ENCODE assay signal across 8 mouse cellular contexts in the genomic region with DNA sequence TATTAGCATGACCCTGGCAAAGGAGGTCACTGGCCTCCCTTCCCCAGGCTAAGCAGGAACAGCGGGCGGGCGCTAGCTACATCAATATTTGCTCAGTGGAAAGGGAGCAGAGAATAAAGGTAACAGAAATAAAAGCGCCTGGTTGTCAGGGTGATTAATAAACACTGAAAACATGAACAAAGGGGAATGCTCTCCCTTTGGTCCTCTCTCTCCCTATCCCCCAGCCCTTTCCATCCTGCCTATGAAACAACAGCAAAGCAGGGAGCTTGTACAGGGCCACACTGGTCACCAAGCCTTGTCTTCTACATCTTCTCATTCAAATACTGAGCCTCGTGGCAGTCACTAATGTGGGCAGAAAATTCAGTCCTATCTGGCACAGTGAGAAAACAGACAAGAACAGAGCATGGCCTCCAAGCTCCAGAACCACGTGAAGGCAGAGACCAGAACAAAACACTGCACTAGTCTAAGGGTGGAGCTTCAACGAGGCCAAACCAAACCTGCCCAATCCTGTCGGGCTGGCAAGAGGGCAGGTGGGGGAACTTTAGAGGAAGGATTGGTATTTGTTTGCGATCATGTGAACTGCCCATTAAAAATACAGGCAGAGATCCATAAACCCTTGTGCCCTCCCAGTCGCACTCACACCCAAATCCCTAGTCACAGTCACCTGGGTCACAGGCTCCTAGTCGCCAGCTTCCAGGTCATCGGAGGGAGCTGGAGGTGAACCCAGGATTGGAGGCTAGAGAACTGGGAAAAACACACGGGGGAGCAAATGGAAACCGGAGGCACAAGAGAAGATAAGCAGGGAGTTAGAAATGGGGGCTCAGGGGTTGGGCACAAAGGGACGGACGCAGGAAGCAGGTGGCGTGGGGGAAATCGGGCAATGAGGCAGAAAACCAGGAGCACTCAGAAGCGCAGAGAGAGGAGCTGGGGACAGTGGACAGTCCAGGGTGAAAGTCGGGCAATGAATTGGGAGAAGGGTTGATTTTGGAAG. TPM values are rescaled to one million over a fixed set of nuclear protein-coding genes. Genes with fewer than 3 reads are reported as not detected.
DNase-seq lines count a peak whose midpoint lies in the region; ATAC-seq and TF ChIP-seq lines count a peak whose summit lies in the region.

No protein-coding gene starts in this region.

- peak overlapping the region; percentile 61 for H3K4me3 ChIP-seq in embryonic facial prominence, embryonic 13.5 days
- peak overlapping the region; percentile 56 for H3K4me3 ChIP-seq in hindbrain, embryonic 13.5 days
- H3K4me3 ChIP-seq in midbrain, embryonic 10.5 days, result peak overlapping the region; percentile 65
- peak overlapping the region; percentile 53 for H3K4me3 ChIP-seq in stomach, postnatal 0 days (ENCODE audit: low read depth, low read length)

- ATAC-seq in embryonic facial prominence, embryonic 13.5 days (ENCODE audit: insufficient number of reproducible peaks, insufficient read depth, low FRiP score, low TSS enrichment, low read depth), result no peak
- peak; percentile 41 for ATAC-seq in hindbrain, embryonic 13.5 days (ENCODE audit: low FRiP score)
- peak; percentile 76 for ATAC-seq in stomach, postnatal 0 days (ENCODE audit: low FRiP score, low TSS enrichment)

- peak overlapping the region; percentile 84 for H3K4me2 ChIP-seq in embryonic facial prominence, embryonic 13.5 days
- H3K4me2 ChIP-seq in hindbrain, embryonic 13.5 days, result peak overlapping the region; percentile 80
- H3K4me2 ChIP-seq in stomach, postnatal 0 days (replicated peaks; ENCODE audit: low read depth), result peak overlapping the region; percentile 86

- no peak for TF ChIP-seq CTCF in stomach, postnatal 0 days (IDR thresholded peaks at IDR 0.05; ENCODE audit: low read depth)

- H3K27ac ChIP-seq in embryonic facial prominence, embryonic 13.5 days, result peak overlapping the region; percentile 88
- H3K27ac ChIP-seq in hindbrain, embryonic 13.5 days, result peak overlapping the region; percentile 94
- H3K27ac ChIP-seq in midbrain, embryonic 10.5 days (replicated peaks), result peak overlapping the region; percentile 94
- H3K27ac ChIP-seq in stomach, postnatal 0 days (replicated peaks), result peak overlapping the region; percentile 97

- DNase-seq in layer of hippocampus, adult 11-12 months (ENCODE audit: low spot score), result peak; percentile 44
- DNase-seq in layer of hippocampus, adult 9-11 months, result no peak
- DNase-seq in adrenal gland, postnatal 25 days, result peak; percentile 23
- peak; percentile 26 for DNase-seq in left cerebral cortex, postnatal 4 days
- peak; percentile 61 for DNase-seq in midbrain, embryonic 10.5 days (ENCODE audit: low spot score)
- peak; percentile 82 for DNase-seq in stomach, postnatal 0 days (ENCODE audit: low spot score)

- no peaks in the 10 kb centered on the region for H3K36me3 ChIP-seq in embryonic facial prominence, embryonic 13.5 days
- H3K36me3 ChIP-seq in hindbrain, embryonic 13.5 days, result no peaks in the 10 kb centered on the region
- no peaks in the 10 kb centered on the region for H3K36me3 ChIP-seq in midbrain, embryonic 10.5 days
- no peaks in the 10 kb centered on the region for H3K36me3 ChIP-seq in stomach, postnatal 0 days (ENCODE audit: control insufficient read depth, insufficient read depth, low read length)

- H3K9me3 ChIP-seq in embryonic facial prominence, embryonic 13.5 days, result no peaks in the 10 kb centered on the region
- no peaks in the 10 kb centered on the region for H3K9me3 ChIP-seq in hindbrain, embryonic 13.5 days
- H3K9me3 ChIP-seq in midbrain, embryonic 10.5 days (replicated peaks), result no peaks in the 10 kb centered on the region
- no peaks in the 10 kb centered on the region for H3K9me3 ChIP-seq in stomach, postnatal 0 days (ENCODE audit: control insufficient read depth, low read length)

- intact Hi-C loops in left cerebral cortex, postnatal 4 days (cut with DNase I), result no loop called here

- H3K4me1 ChIP-seq in embryonic facial prominence, embryonic 13.5 days, result peaks cover 48% of the 10 kb centered on the region
- peaks cover 40% of the 10 kb centered on the region for H3K4me1 ChIP-seq in hindbrain, embryonic 13.5 days (replicated peaks)
- H3K4me1 ChIP-seq in midbrain, embryonic 10.5 days, result peaks cover 51% of the 10 kb centered on the region
- H3K4me1 ChIP-seq in stomach, postnatal 0 days (replicated peaks; ENCODE audit: control insufficient read depth, insufficient read depth), result peaks cover 14% of the 10 kb centered on the region

- peak overlapping the region; percentile 76 for H3K9ac ChIP-seq in embryonic facial prominence, embryonic 13.5 days
- H3K9ac ChIP-seq in hindbrain, embryonic 13.5 days, result peak overlapping the region; percentile 80
- peak overlapping the region; percentile 75 for H3K9ac ChIP-seq in stomach, postnatal 0 days (ENCODE audit: low read length)

- no peaks in the 10 kb centered on the region for H3K27me3 ChIP-seq in embryonic facial prominence, embryonic 13.5 days
- H3K27me3 ChIP-seq in hindbrain, embryonic 13.5 days, result no peaks in the 10 kb centered on the region
- no peaks in the 10 kb centered on the region for H3K27me3 ChIP-seq in midbrain, embryonic 10.5 days (ENCODE audit: low read depth, poor library complexity, severe bottlenecking)
- no peaks in the 10 kb centered on the region for H3K27me3 ChIP-seq in stomach, postnatal 0 days (ENCODE audit: control insufficient read depth, insufficient read depth, low read length)

- WGBS in embryonic facial prominence, embryonic 13.5 days, result 18% methylated on average over 20 of the region's 20 CpGs
- WGBS in hindbrain, embryonic 13.5 days, result 6% methylated on average over 20 of the region's 20 CpGs
- WGBS in midbrain, embryonic 10.5 days, result 10% methylated on average over 20 of the region's 20 CpGs
- WGBS in stomach, postnatal 0 days, result 12% methylated on average over 20 of the region's 20 CpGs

- TF ChIP-seq EP300 in stomach, postnatal 0 days (optimal IDR thresholded peaks at IDR 0.05), result peak; percentile 47

RNA-seq across cellular contexts. Expression of a gene that starts 0.9 kb away (rescaled TPM):
- 28.4 and 31.9 TPM in 2 replicates for total RNA-seq in adrenal gland, postnatal 25 days (2021)
- polyA plus RNA-seq in embryonic facial prominence, embryonic 13.5 days (2015; fragmentation: Nextera tagmentation; extraction: Ambion mirVana), result 11.6 TPM in 2 replicates
- 34.5 and 35.5 TPM in 2 replicates for polyA plus RNA-seq in hindbrain, embryonic 13.5 days (2015; fragmentation: Nextera tagmentation; extraction: Ambion mirVana)
- total RNA-seq in left cerebral cortex, postnatal 4 days (2021), result 10 to 100 TPM; 24.5 to 25.6 TPM
- polyA plus RNA-seq in midbrain, embryonic 10.5 days (2016; fragmentation: Nextera tagmentation; extraction: Ambion mirVana), result 20.4 and 26.8 TPM in 2 replicates
- 8.8 and 9.4 TPM in 2 replicates for polyA plus RNA-seq in stomach, postnatal 0 days (2015; fragmentation: Nextera tagmentation; extraction: Ambion mirVana)

RNA-seq across cellular contexts. Expression of a gene that starts 19.2 kb away (rescaled TPM):
- total RNA-seq in adrenal gland, postnatal 25 days (2021), result 2.2 and 3.1 TPM in 2 replicates
- polyA plus RNA-seq in embryonic facial prominence, embryonic 13.5 days (2015; fragmentation: Nextera tagmentation; extraction: Ambion mirVana), result 1.8 and 2.8 TPM in 2 replicates
- 0.83 and 0.84 TPM in 2 replicates for polyA plus RNA-seq in hindbrain, embryonic 13.5 days (2015; fragmentation: Nextera tagmentation; extraction: Ambion mirVana)
- total RNA-seq in left cerebral cortex, postnatal 4 days (2021), result 1 to 10 TPM; 1.5 to 1.9 TPM
- polyA plus RNA-seq in midbrain, embryonic 10.5 days (2016; fragmentation: Nextera tagmentation; extraction: Ambion mirVana), result 1.3 TPM in 2 replicates
- polyA plus RNA-seq in stomach, postnatal 0 days (2015; fragmentation: Nextera tagmentation; extraction: Ambion mirVana), result 11.4 and 11.9 TPM in 2 replicates

RNA-seq across cellular contexts. Expression of a gene that starts 41.9 kb away (rescaled TPM):
- not detected in 2 replicates for total RNA-seq in adrenal gland, postnatal 25 days (2021)
- 18.0 and 23.4 TPM in 2 replicates for polyA plus RNA-seq in embryonic facial prominence, embryonic 13.5 days (2015; fragmentation: Nextera tagmentation; extraction: Ambion mirVana)
- polyA plus RNA-seq in hindbrain, embryonic 13.5 days (2015; fragmentation: Nextera tagmentation; extraction: Ambion mirVana), result 1.7 and 2.8 TPM in 2 replicates
- total RNA-seq in left cerebral cortex, postnatal 4 days (2021), result 10 to 100 TPM in 1 of 2 experiments, 1 to 10 TPM in 1; 10.0 to 11.3 TPM
- polyA plus RNA-seq in midbrain, embryonic 10.5 days (2016; fragmentation: Nextera tagmentation; extraction: Ambion mirVana), result 1.1 and 2.4 TPM in 2 replicates
- polyA plus RNA-seq in stomach, postnatal 0 days (2015; fragmentation: Nextera tagmentation; extraction: Ambion mirVana), result 4.1 and 4.9 TPM in 2 replicates
